Mouse (Mus musculus) liver, embryonic 15.5 days (tissue): Measurements from ENCODE around the gene AI467606. TPM values are rescaled to one million over a fixed set of nuclear protein-coding genes. Genes with fewer than 3 reads are reported as not detected.

ENCODE experiments used
- ATAC-seq: fragments of 200-750 bp; cut with Nextera tagmentation; 2 replicates; pipeline ENCODE4 v1.8.0; 2017; ENCODE audit warnings: moderate number of reproducible peaks, mild to moderate bottlenecking, moderate library complexity; ENCODE audit not compliant: insufficient read depth
- H3K27ac ChIP-seq: fragments of 300-500 bp; sonication (generic); replicated peaks from 2 replicates; pipeline ENCODE4 v1.5.1; 2015; ENCODE audit warnings: mild to moderate bottlenecking, inconsistent platforms
- H3K27me3 ChIP-seq: fragments of 300-500 bp; sonication (generic); 2 replicates; pipeline ENCODE4 v1.6.1; 2015; ENCODE audit warnings: mild to moderate bottlenecking, inconsistent platforms
- H3K36me3 ChIP-seq: fragments of 300-500 bp; sonication (generic); replicated peaks from 2 replicates; pipeline ENCODE4 v1.6.1; 2015; ENCODE audit warnings: moderate library complexity, mild to moderate bottlenecking, inconsistent platforms
- H3K4me1 ChIP-seq: fragments of 300-500 bp; sonication (generic); replicated peaks from 2 replicates; pipeline ENCODE4 v1.6.1; 2015; ENCODE audit warnings: inconsistent platforms
- H3K4me2 ChIP-seq: fragments of 300-500 bp; sonication (generic); 2 replicates; pipeline ENCODE4 v1.6.1; 2015; ENCODE audit warnings: moderate library complexity, mild to moderate bottlenecking, inconsistent platforms
- H3K4me3 ChIP-seq: fragments of 300-500 bp; sonication (generic); replicated peaks from 2 replicates; pipeline ENCODE4 v1.5.1; 2015; ENCODE audit warnings: mild to moderate bottlenecking, inconsistent platforms
- H3K9ac ChIP-seq: fragments of 300-500 bp; sonication (generic); 2 replicates; pipeline ENCODE4 v1.6.1; 2015; ENCODE audit warnings: moderate library complexity, mild to moderate bottlenecking, inconsistent platforms
- H3K9me3 ChIP-seq: fragments of 300-500 bp; sonication (generic); replicated peaks from 2 replicates; pipeline ENCODE4 v1.6.1; 2016; ENCODE audit warnings: inconsistent platforms
- WGBS: fragments of 180-500 bp; shearing (Covaris S2); methylation state at CpG from one replicate; pipeline ENCODE4 v1.1.7; 2015; ENCODE audit warnings: mixed read lengths; ENCODE audit not compliant: insufficient replicate concordance; 5-methylcytosine and 5-hydroxymethylcytosine counted together
- polyA plus RNA-seq: library from polyadenylated mRNA; unstranded; fragments of >200 nt; fragmentation: Nextera tagmentation; extraction: Ambion mirVana; gene quantifications from 2 replicates; pipeline ENCODE4 v1.2.1, GENCODE M21; 2015

Gene AI467606
- polyA plus RNA-seq: 8.2 and 9.5 TPM in 2 replicates

GRCm38 (mm10) chr7:127091114-127091896, at the start of gene AI467606:
Gene AI467606, plus strand, starts transcription at chr7:127091359.
- H3K4me1 ChIP-seq: peaks cover 70% of the 10 kb centered on the region
- H3K9ac ChIP-seq: peak within 1 kb of the TSS; percentile 70
- peak; percentile 87 for ATAC-seq

GRCm38 (mm10) chr7:127041851-127042672, 49.1 kb upstream of the AI467606 start, which contains the start of gene Kif22:
Gene Kif22, minus strand, starts transcription at chr7:127042471.
- Histone ChIP-seq H3K9me3 (no peaks in the 10 kb centered on the region), H3K4me3 (peak within 1 kb of the TSS; percentile 99), H3K4me2 (peak within 1 kb of the TSS; percentile 77), H3K27me3 (no peaks in the 10 kb centered on the region), H3K36me3 (peaks cover 33% of the 10 kb centered on the region), H3K4me1 (peaks cover 33% of the 10 kb centered on the region), H3K27ac (peak within 1 kb of the TSS; percentile 85), H3K9ac (peak within 1 kb of the TSS; percentile 99)
- WGBS: under 1% methylated on average over 53 of the region's 53 CpGs
- ATAC-seq: peak; percentile 88

More at GRCm38 (mm10) chr7:127091114-127091896, at the start of gene AI467606:
- Histone ChIP-seq H3K9me3 (no peaks in the 10 kb centered on the region), H3K36me3 (peaks cover 12% of the 10 kb centered on the region; the same call in 1 of the 2 replicates), H3K27me3 (no peaks in the 10 kb centered on the region), H3K27ac (peak within 1 kb of the TSS; percentile 93), H3K4me2 (peak within 1 kb of the TSS; percentile 88), H3K4me3 (peak within 1 kb of the TSS; percentile 68)
- WGBS: 9% methylated on average over 16 of the region's 16 CpGs

GRCm38 (mm10) chr7:127055026-127055585, 36.1 kb upstream of the AI467606 start:
- no peaks in the 10 kb centered on the region for H3K9me3 ChIP-seq
- 51% methylated on average over 5 of the region's 5 CpGs for WGBS
- no peaks in the 10 kb centered on the region for H3K4me1 ChIP-seq
- H3K27ac ChIP-seq: no peak overlapping the region
- H3K4me3 ChIP-seq: no peak overlapping the region
- H3K4me2 ChIP-seq: no peak overlapping the region
- peaks cover 44% of the 10 kb centered on the region for H3K27me3 ChIP-seq
- no peak overlapping the region for H3K9ac ChIP-seq
- no peaks in the 10 kb centered on the region for H3K36me3 ChIP-seq
- ATAC-seq: no peak

- no peak overlapping the region for H3K4me3 ChIP-seq
- no peaks in the 10 kb centered on the region for H3K36me3 ChIP-seq
- H3K27ac ChIP-seq: no peak overlapping the region
- no peaks in the 10 kb centered on the region for H3K9me3 ChIP-seq
- ATAC-seq: no peak
- H3K4me1 ChIP-seq: 0 out of 2 replicates have a peak, but pooled peaks cover 3% of the 10 kb centered on the region
- H3K4me2 ChIP-seq: no peak overlapping the region
- whole genome bisulfite sequencing: 61% methylated on average over 6 of the region's 6 CpGs
- no peak overlapping the region for H3K9ac ChIP-seq
- 0 out of 2 replicates have a peak, but pooled peaks cover 7% of the 10 kb centered on the region for H3K27me3 ChIP-seq
Observed at GRCm38 (mm10) chr7:127065538-127065937, 25.6 kb upstream of the AI467606 start.

GRCm38 (mm10) chr7:127066317-127066716, 24.8 kb upstream of the AI467606 start:
- H3K27ac ChIP-seq: no peak overlapping the region
- H3K9ac ChIP-seq: no peak overlapping the region
- no peak for ATAC-seq
- H3K27me3 ChIP-seq: 0 out of 2 replicates have a peak, but pooled peaks cover under 1% of the 10 kb centered on the region
- no peaks in the 10 kb centered on the region for H3K9me3 ChIP-seq
- no peaks in the 10 kb centered on the region for H3K36me3 ChIP-seq
- WGBS: 66% methylated on average over 4 of the region's 4 CpGs
- H3K4me1 ChIP-seq: 0 out of 2 replicates have a peak, but pooled peaks cover 3% of the 10 kb centered on the region
- no peak overlapping the region for H3K4me2 ChIP-seq
- H3K4me3 ChIP-seq: no peak overlapping the region

GRCm38 (mm10) chr7:127070871-127071413, 20.2 kb upstream of the AI467606 start:
- no peak overlapping the region for H3K27ac ChIP-seq
- no peaks in the 10 kb centered on the region for H3K36me3 ChIP-seq
- no peak overlapping the region for H3K4me2 ChIP-seq
- H3K4me3 ChIP-seq: no peak overlapping the region
- H3K27me3 ChIP-seq: no peaks in the 10 kb centered on the region
- whole genome bisulfite sequencing: 58% methylated on average over 4 of the region's 4 CpGs
- no peaks in the 10 kb centered on the region for H3K4me1 ChIP-seq
- H3K9me3 ChIP-seq: no peaks in the 10 kb centered on the region
- ATAC-seq: no peak
- no peak overlapping the region for H3K9ac ChIP-seq

GRCm38 (mm10) chr7:127073221-127073620, 17.9 kb upstream of the AI467606 start:
- no peak overlapping the region for H3K27ac ChIP-seq
- no peak for ATAC-seq
- 73% methylated on average over 4 of the region's 4 CpGs for WGBS
- H3K36me3 ChIP-seq: no peaks in the 10 kb centered on the region
- H3K4me1 ChIP-seq: no peaks in the 10 kb centered on the region
- H3K9ac ChIP-seq: no peak overlapping the region
- no peak overlapping the region for H3K4me3 ChIP-seq
- no peaks in the 10 kb centered on the region for H3K27me3 ChIP-seq
- no peak overlapping the region for H3K4me2 ChIP-seq
- no peaks in the 10 kb centered on the region for H3K9me3 ChIP-seq

- no peak overlapping the region for H3K4me2 ChIP-seq
- H3K4me1 ChIP-seq: 0 out of 2 replicates have a peak, but pooled peaks cover 3% of the 10 kb centered on the region
- no peak overlapping the region for H3K4me3 ChIP-seq
- 77% methylated on average over 5 of the region's 5 CpGs for WGBS
- H3K9ac ChIP-seq: no peak overlapping the region
- no peaks in the 10 kb centered on the region for H3K36me3 ChIP-seq
- H3K27ac ChIP-seq: no peak overlapping the region
- H3K27me3 ChIP-seq: no peaks in the 10 kb centered on the region
- H3K9me3 ChIP-seq: no peaks in the 10 kb centered on the region
- ATAC-seq: no peak
Observed at GRCm38 (mm10) chr7:127076188-127076587, 15.0 kb upstream of the AI467606 start.

GRCm38 (mm10) chr7:127077692-127078091, 13.5 kb upstream of the AI467606 start:
- no peak for ATAC-seq
- no peak overlapping the region for H3K4me3 ChIP-seq
- no peaks in the 10 kb centered on the region for H3K36me3 ChIP-seq
- H3K27ac ChIP-seq: no peak overlapping the region
- no peaks in the 10 kb centered on the region for H3K9me3 ChIP-seq
- 64% methylated on average over 3 of the region's 3 CpGs for WGBS
- H3K4me1 ChIP-seq: peaks cover 14% of the 10 kb centered on the region
- H3K4me2 ChIP-seq: no peak overlapping the region
- no peaks in the 10 kb centered on the region for H3K27me3 ChIP-seq
- H3K9ac ChIP-seq: no peak overlapping the region

GRCm38 (mm10) chr7:127080045-127080444, 11.1 kb upstream of the AI467606 start:
- no peak for ATAC-seq
- Histone ChIP-seq H3K4me2 (no peak overlapping the region), H3K9me3 (no peaks in the 10 kb centered on the region), H3K27ac (no peak overlapping the region), H3K9ac (no peak overlapping the region), H3K27me3 (no peaks in the 10 kb centered on the region), H3K4me3 (no peak overlapping the region), H3K36me3 (no peaks in the 10 kb centered on the region), H3K4me1 (peaks cover 35% of the 10 kb centered on the region)
- 56% methylated on average over 3 of the region's 3 CpGs for WGBS
